Mouse (Mus musculus): ENCODE measurements at regions not wholly inside any gene's neighbourhood (a gene's known extent, or its start where the extent isn't known, plus 50 kb on each side); places are given as distances from the start of the nearest gene placed in this dataset.

- dilution Hi-C loops (cut with MboI; ENCODE audit: extremely low pct_ligation_motif_present, extremely low pct_unique_long_range_greater_than_20kb, low sequenced_read_pairs) (no loop called here), in situ Hi-C loops (cut with MboI; ENCODE audit: low pct_ligation_motif_present, low pct_unique_long_range_greater_than_20kb, low sequenced_read_pairs) (no loop called here)
- H3K4me3 ChIP-seq (replicated peaks in 1 of 3; ENCODE audit: low read depth in 2 of 3, low read length in 2 of 3, poor library complexity in 1 of 3) = no peak overlapping the region
- TF ChIP-seq UBTF (IDR thresholded peaks at IDR 0.05; ENCODE audit: low read depth, low read length) (no peak), ETS1 (conservative IDR thresholded peaks at IDR 0.05; ENCODE audit: low read depth, low read length) (no peak), MXI1 (IDR thresholded peaks at IDR 0.05; ENCODE audit: low read depth, low read length) (no peak), MAZ (IDR thresholded peaks at IDR 0.05; ENCODE audit: low read depth, low read length) (no peak), POLR2AphosphoS2 (IDR thresholded peaks at IDR 0.05; ENCODE audit: low read depth, low read length) (no peak), CHD2 (IDR thresholded peaks at IDR 0.05; ENCODE audit: low read length) (no peak), USF2 (conservative IDR thresholded peaks at IDR 0.05; ENCODE audit: low read depth, low read length) (no peak), JUN (IDR thresholded peaks at IDR 0.05; ENCODE audit: insufficient read depth, low read depth, low read length) (no peak), SIN3A (IDR thresholded peaks at IDR 0.05; ENCODE audit: low read length) (no peak), ZMIZ1 (IDR thresholded peaks at IDR 0.05; ENCODE audit: low read depth, low read length) (no peak), RAD21 (IDR thresholded peaks at IDR 0.05; ENCODE audit: low read depth, low read length) (no peak), GABPA (IDR thresholded peaks at IDR 0.05; ENCODE audit: insufficient replicate concordance, low read depth, low read length) (no peak), EP300 (IDR thresholded peaks at IDR 0.05; ENCODE audit: low read length) (no peak), ZKSCAN1 (IDR thresholded peaks at IDR 0.05; ENCODE audit: borderline replicate concordance, low read depth, low read length) (no peak), MAFK (IDR thresholded peaks at IDR 0.05; ENCODE audit: insufficient replicate concordance, low read length) (no peak)
- H3K9ac ChIP-seq (ENCODE audit: insufficient read depth, low read depth) = no peak overlapping the region
- H3K27ac ChIP-seq (ENCODE audit: insufficient read depth, low read depth) = no peak overlapping the region
- H3K4me2 ChIP-seq (ENCODE audit: insufficient read depth, low read depth, poor library complexity, severe bottlenecking) = no peak overlapping the region
- H3K36me3 ChIP-seq (replicated peaks in 1 of 2; ENCODE audit: control insufficient read depth in 1 of 2, insufficient read depth in 1 of 2, low read length in 1 of 2) = no peaks in the 10 kb centered on the region
- DNase-seq (ENCODE audit: extremely low read depth) = no peak
- no peaks in the 10 kb centered on the region for H3K9me3 ChIP-seq (replicated peaks; ENCODE audit: low read length)
- no peaks in the 10 kb centered on the region for H3K79me2 ChIP-seq (replicated peaks; ENCODE audit: control insufficient read depth, extremely low read depth, insufficient read depth, poor library complexity, severe bottlenecking)
- H3K27me3 ChIP-seq (replicated peaks) = no peaks in the 10 kb centered on the region
- H3K4me1 ChIP-seq (ENCODE audit: control insufficient read depth in 1 of 2, insufficient read depth in 2 of 2) = no peaks in the 10 kb centered on the region
Measured at GRCm38 (mm10) chr5:77838186-77839097, 430.6 kb upstream of the Igfbp7 start.

DNA sequence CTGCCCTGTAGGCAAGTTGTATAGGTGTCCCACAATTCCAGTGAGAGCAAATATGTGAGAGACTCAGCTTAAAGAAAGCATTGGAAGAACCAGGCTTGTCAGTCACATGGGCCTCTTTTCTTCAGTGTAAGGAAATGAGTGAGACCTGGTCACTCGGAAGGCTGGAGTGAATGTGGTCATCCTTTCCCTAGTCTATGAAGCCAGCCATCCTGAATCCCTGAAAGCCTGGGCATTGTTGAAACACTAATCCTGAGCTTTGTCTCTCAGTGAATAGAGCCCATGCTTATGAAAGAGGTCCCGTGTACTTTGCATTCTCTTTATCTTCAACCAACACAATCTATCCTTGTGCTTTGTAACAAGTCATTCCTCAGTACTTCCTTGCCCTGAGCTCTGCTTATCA, 420.1 kb upstream of the Igfbp7 start:
- no peak overlapping the region for H3K4me3 ChIP-seq (replicated peaks in 1 of 3; ENCODE audit: low read depth in 2 of 3, low read length in 2 of 3, poor library complexity in 1 of 3)
- no peak overlapping the region for H3K9ac ChIP-seq (ENCODE audit: insufficient read depth, low read depth)
- in situ Hi-C loops (cut with MboI; ENCODE audit: low pct_ligation_motif_present, low pct_unique_long_range_greater_than_20kb, low sequenced_read_pairs) = no loop called here
- DNase-seq (ENCODE audit: extremely low read depth) = no peak
- no peaks in the 10 kb centered on the region for H3K79me2 ChIP-seq (replicated peaks; ENCODE audit: control insufficient read depth, extremely low read depth, insufficient read depth, poor library complexity, severe bottlenecking)
- H3K27ac ChIP-seq (ENCODE audit: insufficient read depth, low read depth) = no peak overlapping the region
- no peaks in the 10 kb centered on the region for H3K27me3 ChIP-seq (replicated peaks)
- H3K36me3 ChIP-seq (replicated peaks in 1 of 2; ENCODE audit: control insufficient read depth in 1 of 2, insufficient read depth in 1 of 2, low read length in 1 of 2) = no peaks in the 10 kb centered on the region
- dilution Hi-C loops (cut with MboI; ENCODE audit: extremely low pct_ligation_motif_present, extremely low pct_unique_long_range_greater_than_20kb, low sequenced_read_pairs) = no loop called here
- no peak for TF ChIP-seq JUN (IDR thresholded peaks at IDR 0.05; ENCODE audit: insufficient read depth, low read depth, low read length)
- H3K4me1 ChIP-seq (ENCODE audit: control insufficient read depth in 1 of 2, insufficient read depth in 2 of 2) = no peaks in the 10 kb centered on the region
- no peaks in the 10 kb centered on the region for H3K9me3 ChIP-seq (replicated peaks; ENCODE audit: low read length)
- no peak overlapping the region for H3K4me2 ChIP-seq (ENCODE audit: insufficient read depth, low read depth, poor library complexity, severe bottlenecking)
